Mouse (Mus musculus): ENCODE measurements around the gene Rogdi. TPM values are rescaled to one million over a fixed set of nuclear protein-coding genes. Genes with fewer than 3 reads are reported as not detected.

Gene Rogdi
- polyA plus RNA-seq, 1 experiment from 2014 or later, result 83.9 TPM

GRCm38 (mm10) chr16:4971626-4972025 lies 41.7 kb downstream of the Rogdi start:
- no peak overlapping the region for H3K9ac ChIP-seq (ENCODE audit: low read depth, low read length)
- no peaks in the 10 kb centered on the region for H3K9me3 ChIP-seq (replicated peaks; ENCODE audit: control insufficient read depth, low read length)
- no peaks in the 10 kb centered on the region for H3K27me3 ChIP-seq (ENCODE audit: control insufficient read depth, insufficient read depth, low read depth, low read length)
- H3K27ac ChIP-seq (ENCODE audit: low read length), result no peak overlapping the region
- no peak for ATAC-seq (ENCODE audit: low read depth)
- peaks cover 3% of the 10 kb centered on the region; the same call in 1 of the 2 replicates for H3K4me1 ChIP-seq (ENCODE audit: control insufficient read depth, low read depth, low read length)
- H3K4me2 ChIP-seq (ENCODE audit: low read depth, low read length), result no peak overlapping the region
- no peak overlapping the region for H3K4me3 ChIP-seq (ENCODE audit: low read depth, low read length)
- 32% methylated on average over 4 of the region's 4 CpGs for WGBS (ENCODE audit: insufficient replicate concordance)
- no peaks in the 10 kb centered on the region for H3K36me3 ChIP-seq (ENCODE audit: control insufficient read depth, insufficient read depth)

- ATAC-seq (ENCODE audit: low read depth), result 0 out of 2 replicates have a peak, but pooled peaks have one; percentile 22
- no peaks in the 10 kb centered on the region for H3K36me3 ChIP-seq (ENCODE audit: control insufficient read depth, insufficient read depth)
- no peak overlapping the region for H3K9ac ChIP-seq (ENCODE audit: low read depth, low read length)
- H3K4me1 ChIP-seq (ENCODE audit: control insufficient read depth, low read depth, low read length), result peaks cover 3% of the 10 kb centered on the region
- no peaks in the 10 kb centered on the region for H3K27me3 ChIP-seq (ENCODE audit: control insufficient read depth, insufficient read depth, low read depth, low read length)
- no peak overlapping the region for H3K27ac ChIP-seq (ENCODE audit: low read length)
- no peak overlapping the region for H3K4me2 ChIP-seq (ENCODE audit: low read depth, low read length)
- 34% methylated on average over 5 of the region's 5 CpGs for WGBS (ENCODE audit: insufficient replicate concordance)
- H3K4me3 ChIP-seq (ENCODE audit: low read depth, low read length), result no peak overlapping the region
- H3K9me3 ChIP-seq (replicated peaks; ENCODE audit: control insufficient read depth, low read length), result no peaks in the 10 kb centered on the region
Measured at GRCm38 (mm10) chr16:4969055-4969843, 44.1 kb downstream of the Rogdi start.

- Histone ChIP-seq H3K27ac (ENCODE audit: low read length) (no peak overlapping the region), H3K9ac (ENCODE audit: low read depth, low read length) (no peak overlapping the region), H3K4me2 (ENCODE audit: low read depth, low read length) (no peak overlapping the region), H3K4me3 (ENCODE audit: low read depth, low read length) (no peak overlapping the region), H3K4me1 (ENCODE audit: control insufficient read depth, low read depth, low read length) (peaks cover 4% of the 10 kb centered on the region), H3K36me3 (ENCODE audit: control insufficient read depth, insufficient read depth) (no peaks in the 10 kb centered on the region), H3K27me3 (ENCODE audit: control insufficient read depth, insufficient read depth, low read depth, low read length) (no peaks in the 10 kb centered on the region), H3K9me3 (replicated peaks; ENCODE audit: control insufficient read depth, low read length) (no peaks in the 10 kb centered on the region)
- no peak for ATAC-seq (ENCODE audit: low read depth)
- 56% methylated on average over 3 of the region's 3 CpGs for WGBS (ENCODE audit: insufficient replicate concordance)
Measured at GRCm38 (mm10) chr16:4968426-4968825, 44.9 kb downstream of the Rogdi start.

- Histone ChIP-seq H3K36me3 (ENCODE audit: control insufficient read depth, insufficient read depth) (no peaks in the 10 kb centered on the region), H3K9me3 (replicated peaks; ENCODE audit: control insufficient read depth, low read length) (no peaks in the 10 kb centered on the region), H3K4me2 (ENCODE audit: low read depth, low read length) (no peak overlapping the region), H3K4me1 (ENCODE audit: control insufficient read depth, low read depth, low read length) (peaks cover 14% of the 10 kb centered on the region), H3K27ac (ENCODE audit: low read length) (no peak overlapping the region), H3K9ac (ENCODE audit: low read depth, low read length) (no peak overlapping the region), H3K4me3 (ENCODE audit: low read depth, low read length) (no peak overlapping the region), H3K27me3 (ENCODE audit: control insufficient read depth, insufficient read depth, low read depth, low read length) (no peaks in the 10 kb centered on the region)
- no peak for ATAC-seq (ENCODE audit: low read depth)
- 72% methylated on average over 8 of the region's 8 CpGs for WGBS (ENCODE audit: insufficient replicate concordance)
Measured at GRCm38 (mm10) chr16:4965392-4966129, 47.8 kb downstream of the Rogdi start.

GRCm38 (mm10) chr16:4964731-4965391 lies 48.5 kb downstream of the Rogdi start:
- Histone ChIP-seq H3K9ac (ENCODE audit: low read depth, low read length) (peak overlapping the region; percentile 94), H3K36me3 (ENCODE audit: control insufficient read depth, insufficient read depth) (no peaks in the 10 kb centered on the region), H3K4me3 (ENCODE audit: low read depth, low read length) (peak overlapping the region; percentile 81), H3K9me3 (replicated peaks; ENCODE audit: control insufficient read depth, low read length) (no peaks in the 10 kb centered on the region), H3K27me3 (ENCODE audit: control insufficient read depth, insufficient read depth, low read depth, low read length) (no peaks in the 10 kb centered on the region), H3K27ac (ENCODE audit: low read length) (peak overlapping the region; percentile 91), H3K4me1 (ENCODE audit: control insufficient read depth, low read depth, low read length) (peaks cover 14% of the 10 kb centered on the region), H3K4me2 (ENCODE audit: low read depth, low read length) (peak overlapping the region; percentile 96)
- WGBS (ENCODE audit: insufficient replicate concordance), result 12% methylated on average over 13 of the region's 13 CpGs
- no peak for ATAC-seq (ENCODE audit: low read depth)

- H3K27me3 ChIP-seq (ENCODE audit: control insufficient read depth, insufficient read depth, low read depth, low read length), result no peaks in the 10 kb centered on the region
- peak; percentile 98 for ATAC-seq (ENCODE audit: low read depth)
- no peaks in the 10 kb centered on the region for H3K9me3 ChIP-seq (replicated peaks; ENCODE audit: control insufficient read depth, low read length)
- H3K4me3 ChIP-seq (ENCODE audit: low read depth, low read length), result peak within 1 kb of the TSS; percentile 81
- H3K36me3 ChIP-seq (ENCODE audit: control insufficient read depth, insufficient read depth), result no peaks in the 10 kb centered on the region
- H3K4me2 ChIP-seq (ENCODE audit: low read depth, low read length), result peak within 1 kb of the TSS; percentile 96
- H3K9ac ChIP-seq (ENCODE audit: low read depth, low read length), result peak within 1 kb of the TSS; percentile 94
- H3K27ac ChIP-seq (ENCODE audit: low read length), result peak within 1 kb of the TSS; percentile 91
- under 1% methylated on average over 74 of the region's 76 CpGs for WGBS (ENCODE audit: insufficient replicate concordance)
- H3K4me1 ChIP-seq (ENCODE audit: control insufficient read depth, low read depth, low read length), result peaks cover 14% of the 10 kb centered on the region
Measured at GRCm38 (mm10) chr16:4963797-4964709, 49.3 kb downstream of the Rogdi start, which contains the start of gene Anks3. TSS of gene Anks3 (minus strand) at chr16:4964205.

- WGBS (ENCODE audit: insufficient replicate concordance), result 27% methylated on average over 9 of the region's 9 CpGs
Measured at GRCm38 (mm10) chr16:4963346-4963745, 50.0 kb downstream of the Rogdi start.

GRCm38 (mm10) chr16:4960260-4960659 lies 53.1 kb downstream of the Rogdi start:
- 68% methylated on average over 8 of the region's 8 CpGs for WGBS (ENCODE audit: insufficient replicate concordance)
- Histone ChIP-seq H3K27me3 (ENCODE audit: control insufficient read depth, insufficient read depth, low read depth, low read length) (no peaks in the 10 kb centered on the region), H3K27ac (ENCODE audit: low read length) (no peak overlapping the region), H3K36me3 (ENCODE audit: control insufficient read depth, insufficient read depth) (no peaks in the 10 kb centered on the region; the same call in 1 of the 2 replicates), H3K4me2 (ENCODE audit: low read depth, low read length) (no peak overlapping the region), H3K9ac (ENCODE audit: low read depth, low read length) (no peak overlapping the region), H3K4me1 (ENCODE audit: control insufficient read depth, low read depth, low read length) (peaks cover 14% of the 10 kb centered on the region), H3K9me3 (replicated peaks; ENCODE audit: control insufficient read depth, low read length) (no peaks in the 10 kb centered on the region), H3K4me3 (ENCODE audit: low read depth, low read length) (no peak overlapping the region)
- ATAC-seq (ENCODE audit: low read depth), result no peak

More at GRCm38 (mm10) chr16:4963346-4963745, 50.0 kb downstream of the Rogdi start:
- Histone ChIP-seq H3K4me2 (ENCODE audit: low read depth, low read length) (peak overlapping the region; percentile 96), H3K27ac (ENCODE audit: low read length) (no peak overlapping the region), H3K4me3 (ENCODE audit: low read depth, low read length) (peak overlapping the region; percentile 81), H3K36me3 (ENCODE audit: control insufficient read depth, insufficient read depth) (no peaks in the 10 kb centered on the region), H3K9ac (ENCODE audit: low read depth, low read length) (peak overlapping the region; percentile 94), H3K27me3 (ENCODE audit: control insufficient read depth, insufficient read depth, low read depth, low read length) (no peaks in the 10 kb centered on the region), H3K9me3 (replicated peaks; ENCODE audit: control insufficient read depth, low read length) (no peaks in the 10 kb centered on the region), H3K4me1 (ENCODE audit: control insufficient read depth, low read depth, low read length) (peaks cover 14% of the 10 kb centered on the region)
- ATAC-seq (ENCODE audit: low read depth), result no peak
